Mouse (Mus musculus) limb, embryonic 13.5 days (tissue): ENCODE measurements at regions not wholly inside any gene's neighbourhood (a gene's known extent, or its start where the extent isn't known, plus 50 kb on each side); places are given as distances from the start of the nearest gene placed in this dataset.

Experiments used
- ATAC-seq: fragments of 200-750 bp; cut with Nextera tagmentation; 2 replicates; pipeline ENCODE4 v1.8.0; 2017; ENCODE audit warnings: low read depth, moderate number of reproducible peaks, moderate TSS enrichment; ENCODE audit not compliant: low FRiP score
- H3K27ac ChIP-seq: fragments of 300-500 bp; sonication (generic); 2 replicates; pipeline ENCODE4 v1.5.1; 2015; ENCODE audit warnings: inconsistent platforms, mild to moderate bottlenecking, moderate library complexity
- H3K27me3 ChIP-seq: fragments of 300-500 bp; sonication (generic); 2 replicates; pipeline ENCODE4 v1.6.1; 2015; ENCODE audit warnings: mild to moderate bottlenecking, inconsistent platforms
- H3K36me3 ChIP-seq: fragments of 300-500 bp; sonication (generic); 2 replicates; pipeline ENCODE4 v1.6.1; 2015; ENCODE audit warnings: inconsistent platforms, mild to moderate bottlenecking, moderate library complexity
- H3K4me1 ChIP-seq: fragments of 300-500 bp; sonication (generic); 2 replicates; pipeline ENCODE4 v1.6.1; 2015; ENCODE audit warnings: inconsistent platforms
- H3K4me2 ChIP-seq: fragments of 300-500 bp; sonication (generic); replicated peaks from 2 replicates; pipeline ENCODE4 v1.6.1; 2015; ENCODE audit warnings: inconsistent platforms, mild to moderate bottlenecking, moderate library complexity
- H3K4me3 ChIP-seq: fragments of 300-500 bp; sonication (generic); 2 replicates; pipeline ENCODE4 v1.5.1; 2015; ENCODE audit warnings: moderate library complexity, mild to moderate bottlenecking, inconsistent platforms
- H3K9ac ChIP-seq: fragments of 300-500 bp; sonication (generic); 2 replicates; pipeline ENCODE4 v1.6.1; 2015; ENCODE audit warnings: mild to moderate bottlenecking, inconsistent platforms
- H3K9me3 ChIP-seq: fragments of 300-500 bp; sonication (generic); 2 replicates; pipeline ENCODE4 v1.6.1; 2016; ENCODE audit warnings: inconsistent platforms
- WGBS: fragments of 180-500 bp; shearing (Covaris S2); methylation state at CpG from one replicate; pipeline ENCODE4 v1.1.7; 2015; 5-methylcytosine and 5-hydroxymethylcytosine counted together

- no peaks in the 10 kb centered on the region for H3K36me3 ChIP-seq
- H3K27me3 ChIP-seq: no peaks in the 10 kb centered on the region
- H3K9me3 ChIP-seq: no peaks in the 10 kb centered on the region
- 0 out of 2 replicates have a peak, but pooled peaks cover 17% of the 10 kb centered on the region for H3K4me1 ChIP-seq
- H3K27ac ChIP-seq: no peak overlapping the region
- no peak overlapping the region for H3K4me3 ChIP-seq
- 81% methylated on average over 16 of the region's 16 CpGs for WGBS
- no peak overlapping the region for H3K9ac ChIP-seq
- no peak for ATAC-seq
- H3K4me2 ChIP-seq: no peak overlapping the region
Observed at GRCm38 (mm10) chr13:97384091-97384777, 143.3 kb downstream of the Enc1 start.

DNA sequence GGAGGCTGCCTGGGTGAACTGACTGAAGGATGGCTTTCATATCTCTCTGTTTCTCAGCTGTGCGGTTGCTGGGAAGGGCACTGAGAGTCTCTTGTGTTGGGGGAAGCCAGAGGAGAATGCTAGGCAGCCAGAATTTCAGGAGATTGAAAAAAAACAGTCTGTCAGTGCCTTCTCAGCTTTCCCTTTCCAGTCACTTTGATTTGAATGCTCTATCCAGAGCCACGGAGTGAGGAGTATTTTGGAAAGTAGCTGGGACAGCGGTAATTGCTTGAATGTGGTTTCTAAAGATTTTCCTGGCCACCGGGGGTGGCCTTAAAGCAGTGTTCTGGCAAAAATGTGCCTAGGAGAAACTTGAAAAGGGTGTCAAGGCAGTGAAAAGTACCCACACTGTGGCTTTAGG, 142.4 kb downstream of the Enc1 start:
- WGBS: 53% methylated on average over 4 of the region's 4 CpGs
- H3K27me3 ChIP-seq: no peaks in the 10 kb centered on the region
- H3K9me3 ChIP-seq: no peaks in the 10 kb centered on the region
- 0 out of 2 replicates have a peak, but pooled peaks cover 12% of the 10 kb centered on the region for H3K4me1 ChIP-seq
- no peak overlapping the region for H3K4me2 ChIP-seq
- H3K27ac ChIP-seq: no peak overlapping the region
- H3K36me3 ChIP-seq: no peaks in the 10 kb centered on the region
- no peak overlapping the region for H3K4me3 ChIP-seq
- ATAC-seq: no peak
- H3K9ac ChIP-seq: no peak overlapping the region; the same call in 1 of the 2 replicates

DNA sequence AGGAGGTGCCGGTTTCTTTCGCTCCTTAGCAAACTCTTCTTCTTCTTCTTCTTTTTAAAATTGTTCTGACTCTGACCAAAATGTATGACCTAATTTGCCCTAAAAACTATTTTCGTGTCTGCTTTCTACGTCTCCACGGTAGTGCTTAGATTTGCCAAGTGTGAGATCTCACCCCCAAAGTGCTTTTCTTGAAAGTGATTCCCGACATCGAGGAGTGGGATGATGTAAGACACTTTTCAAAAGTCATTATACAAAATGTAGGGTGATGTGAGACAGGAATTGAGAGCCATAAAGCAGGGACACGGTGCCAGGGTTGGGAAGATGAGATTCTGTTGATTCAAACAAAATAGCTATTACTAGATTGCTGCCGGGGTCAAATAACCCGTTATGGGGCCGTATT, 139.5 kb downstream of the Enc1 start:
- no peaks in the 10 kb centered on the region for H3K9me3 ChIP-seq
- 66% methylated on average over 11 of the region's 11 CpGs for WGBS
- no peak overlapping the region for H3K27ac ChIP-seq
- no peak for ATAC-seq
- 0 out of 2 replicates have a peak, but pooled peaks cover 6% of the 10 kb centered on the region for H3K4me1 ChIP-seq
- no peak overlapping the region for H3K4me3 ChIP-seq
- H3K9ac ChIP-seq: no peak overlapping the region
- H3K36me3 ChIP-seq: no peaks in the 10 kb centered on the region
- no peak overlapping the region for H3K4me2 ChIP-seq
- no peaks in the 10 kb centered on the region for H3K27me3 ChIP-seq

GRCm38 (mm10) chr13:97376232-97376523, 135.3 kb downstream of the Enc1 start:
- Histone ChIP-seq H3K27me3 (no peaks in the 10 kb centered on the region), H3K4me1 (no peaks in the 10 kb centered on the region), H3K9me3 (no peaks in the 10 kb centered on the region), H3K4me2 (no peak overlapping the region), H3K9ac (no peak overlapping the region), H3K27ac (no peak overlapping the region), H3K4me3 (no peak overlapping the region), H3K36me3 (no peaks in the 10 kb centered on the region)
- ATAC-seq: no peak
- WGBS: 80% methylated on average over 6 of the region's 6 CpGs

DNA sequence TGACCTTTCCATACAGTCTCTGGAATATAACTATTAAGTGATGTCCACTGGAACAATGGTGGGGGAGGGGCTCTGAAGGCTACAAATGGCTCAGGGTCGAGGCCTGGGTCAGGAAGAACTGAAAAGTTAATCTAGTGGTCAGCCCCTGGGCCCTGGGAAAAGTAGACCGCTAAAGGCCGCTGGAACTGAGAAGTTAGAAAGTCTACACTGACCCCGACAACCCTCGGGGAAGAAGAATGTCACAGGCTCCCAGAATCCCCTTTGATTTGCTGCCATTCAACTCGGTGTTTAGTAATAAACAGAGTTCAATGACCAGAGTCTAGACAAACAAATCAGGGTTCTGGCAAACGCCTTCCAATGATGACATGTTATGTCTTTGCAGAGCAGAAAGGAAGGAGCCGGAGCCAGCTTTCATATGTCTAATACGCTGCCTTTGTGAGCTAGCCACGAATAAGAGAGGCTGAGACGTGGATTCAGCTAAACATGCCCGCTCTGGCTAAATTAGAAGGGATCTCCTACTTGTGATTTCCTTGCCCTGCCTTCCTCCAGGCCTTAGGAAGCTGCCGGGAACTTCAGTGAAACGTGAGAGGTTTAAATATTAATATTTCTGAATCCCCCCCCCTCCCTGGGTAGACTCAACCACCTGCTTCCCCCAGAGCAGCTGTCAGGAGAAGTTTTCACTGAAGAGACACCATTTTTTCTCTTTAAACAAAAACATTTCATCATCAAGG, 134.8 kb downstream of the Enc1 start:
- Histone ChIP-seq H3K27ac (no peak overlapping the region), H3K36me3 (no peaks in the 10 kb centered on the region), H3K9me3 (no peaks in the 10 kb centered on the region), H3K27me3 (no peaks in the 10 kb centered on the region), H3K4me3 (no peak overlapping the region), H3K9ac (no peak overlapping the region), H3K4me1 (no peaks in the 10 kb centered on the region), H3K4me2 (no peak overlapping the region)
- ATAC-seq: no peak
- WGBS: 50% methylated on average over 14 of the region's 14 CpGs

DNA sequence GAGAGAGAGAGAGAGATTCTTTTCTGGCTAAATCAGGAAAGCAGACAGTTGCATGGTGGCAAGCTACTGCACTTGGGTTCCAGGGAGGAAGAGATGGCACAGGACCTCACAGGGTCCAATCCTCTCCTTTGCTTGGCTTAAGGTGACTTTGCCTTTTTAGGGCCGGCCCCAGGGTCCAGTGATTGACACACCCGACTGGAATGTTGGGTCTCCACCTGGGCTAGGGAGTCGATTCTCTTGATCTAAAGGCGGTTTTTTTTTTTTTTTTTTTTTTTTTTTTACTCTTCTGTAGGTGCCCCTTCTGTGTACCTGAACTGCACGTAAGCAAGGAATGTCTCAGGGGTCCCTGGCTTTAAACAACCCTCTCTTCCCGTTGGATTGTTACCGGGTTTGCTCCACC, 131.4 kb downstream of the Enc1 start:
- Histone ChIP-seq H3K9ac (no peak overlapping the region), H3K27ac (no peak overlapping the region)

DNA sequence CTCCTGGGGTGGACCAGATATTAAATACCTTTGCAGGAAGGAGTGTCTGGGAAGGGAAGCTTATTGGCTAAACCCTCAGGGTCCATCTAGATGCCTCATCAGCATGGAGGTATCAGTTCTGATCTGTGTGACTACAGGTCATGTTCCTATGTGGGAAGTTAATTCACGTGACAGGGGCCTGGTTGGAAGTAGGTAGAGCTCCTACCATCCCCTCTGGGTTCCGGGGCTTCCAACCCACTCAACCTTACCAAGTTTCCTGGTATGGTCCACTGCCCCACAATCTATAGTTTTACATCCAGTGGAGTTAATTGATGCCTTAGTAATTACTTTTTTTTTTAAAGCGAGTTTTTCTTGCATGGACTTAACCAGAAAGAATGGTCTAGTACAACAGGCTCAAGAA, 130.3 kb downstream of the Enc1 start:
- H3K27me3 ChIP-seq: no peaks in the 10 kb centered on the region; the same call in 1 of the 2 replicates
- no peak for ATAC-seq
- no peaks in the 10 kb centered on the region for H3K36me3 ChIP-seq
- H3K4me3 ChIP-seq: no peak overlapping the region
- 92% methylated on average over 3 of the region's 3 CpGs for WGBS
- no peak overlapping the region for H3K27ac ChIP-seq
- no peak overlapping the region for H3K9ac ChIP-seq
- no peak overlapping the region for H3K4me2 ChIP-seq
- 0 out of 2 replicates have a peak, but pooled peaks cover 1% of the 10 kb centered on the region for H3K4me1 ChIP-seq
- no peaks in the 10 kb centered on the region for H3K9me3 ChIP-seq

More for the DNA sequence above, 131.4 kb downstream of the Enc1 start:
- no peak overlapping the region for H3K4me3 ChIP-seq
- ATAC-seq: no peak
- no peak overlapping the region for H3K4me2 ChIP-seq
- 49% methylated on average over 7 of the region's 7 CpGs for WGBS
- no peaks in the 10 kb centered on the region for H3K4me1 ChIP-seq
- no peaks in the 10 kb centered on the region for H3K9me3 ChIP-seq
- no peaks in the 10 kb centered on the region for H3K36me3 ChIP-seq
- H3K27me3 ChIP-seq: no peaks in the 10 kb centered on the region; the same call in 1 of the 2 replicates

DNA sequence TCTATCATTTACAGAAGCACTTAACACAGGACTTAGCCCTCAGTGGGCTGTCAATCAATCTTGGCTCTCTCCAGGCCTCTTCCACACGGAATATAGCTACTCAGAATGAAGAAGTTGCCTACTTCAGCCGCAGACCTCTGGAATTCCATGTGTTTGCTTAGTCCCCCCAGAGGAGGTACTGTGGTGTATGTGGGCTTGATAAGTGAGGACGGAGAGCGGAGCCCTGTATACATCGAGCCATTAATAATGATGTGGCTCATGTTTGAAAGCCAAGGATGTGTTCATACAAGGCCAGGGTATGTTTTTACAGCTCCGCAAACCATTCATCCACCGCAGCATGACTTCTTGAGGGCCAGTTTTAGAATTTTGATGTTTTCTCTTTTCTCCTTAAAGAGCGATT, 125.8 kb downstream of the Enc1 start:
- WGBS: 73% methylated on average over 8 of the region's 8 CpGs
- peaks cover 32% of the 10 kb centered on the region for H3K4me1 ChIP-seq
- H3K27ac ChIP-seq: no peak overlapping the region
- no peak overlapping the region for H3K9ac ChIP-seq
- H3K4me3 ChIP-seq: no peak overlapping the region
- peaks cover 3% of the 10 kb centered on the region; the same call in 1 of the 2 replicates for H3K27me3 ChIP-seq
- no peak for ATAC-seq
- no peaks in the 10 kb centered on the region for H3K36me3 ChIP-seq
- no peak overlapping the region for H3K4me2 ChIP-seq
- no peaks in the 10 kb centered on the region for H3K9me3 ChIP-seq

DNA sequence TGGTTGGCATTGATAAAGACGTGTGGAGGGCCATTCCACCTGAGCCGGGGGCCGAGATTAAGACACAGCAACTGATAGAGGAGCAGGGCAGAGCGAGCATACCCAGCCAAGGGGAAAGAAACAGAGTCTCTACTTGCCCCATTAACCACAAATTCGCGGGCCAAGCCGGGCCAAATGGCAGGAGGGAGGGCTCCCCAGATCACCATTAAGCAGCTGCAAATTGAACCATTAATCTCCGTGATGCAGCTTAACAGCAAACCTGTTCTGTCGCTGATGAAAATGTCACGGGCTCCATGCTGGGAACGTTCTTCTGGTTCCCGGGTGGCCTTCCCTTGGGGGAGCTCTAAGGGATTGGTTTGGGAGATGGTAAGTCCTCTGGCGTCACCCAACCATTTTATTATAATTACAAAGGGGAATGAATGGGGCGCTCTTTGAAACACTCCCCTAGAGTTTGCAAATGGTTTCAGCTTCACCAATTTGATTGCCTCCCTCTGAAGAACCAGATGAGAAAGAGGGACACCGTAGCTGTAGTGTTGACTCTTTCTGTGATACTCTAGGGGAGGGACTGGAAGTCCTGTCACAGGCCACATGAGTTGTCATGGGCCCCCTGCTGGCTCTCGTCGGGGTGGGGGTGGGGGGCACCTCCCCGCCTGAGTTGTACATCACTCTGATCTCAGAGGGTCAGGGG, 124.8 kb downstream of the Enc1 start:
- WGBS: 28% methylated on average over 18 of the region's 18 CpGs
- no peak for ATAC-seq

DNA sequence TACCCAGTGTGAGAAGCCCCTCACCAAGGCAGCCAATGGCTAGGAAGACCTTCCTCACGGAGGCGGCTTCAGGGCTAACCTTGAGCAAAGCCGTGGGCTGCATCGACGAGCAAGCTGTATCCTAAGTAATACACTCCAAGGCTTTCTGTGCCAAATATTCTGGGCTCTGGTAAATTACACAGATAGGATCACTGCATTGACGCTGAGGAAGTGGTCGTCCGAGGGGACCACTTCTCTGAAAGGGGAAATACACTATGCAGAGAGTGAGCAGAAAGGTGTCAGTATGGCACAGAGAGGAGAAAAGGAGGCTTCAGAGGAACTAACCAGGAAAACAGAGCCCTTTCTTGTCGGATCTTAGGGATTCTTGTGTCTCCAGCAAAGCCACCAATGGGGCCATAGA, 124.1 kb downstream of the Enc1 start:
- Histone ChIP-seq H3K27me3 (peaks cover 3% of the 10 kb centered on the region; the same call in 1 of the 2 replicates), H3K4me1 (peaks cover 32% of the 10 kb centered on the region), H3K9me3 (no peaks in the 10 kb centered on the region), H3K9ac (no peak overlapping the region), H3K36me3 (no peaks in the 10 kb centered on the region), H3K27ac (no peak overlapping the region), H3K4me3 (no peak overlapping the region), H3K4me2 (no peak overlapping the region)
- no peak for ATAC-seq
- WGBS: 74% methylated on average over 9 of the region's 9 CpGs

More for the DNA sequence above, 124.8 kb downstream of the Enc1 start:
- H3K4me3 ChIP-seq: no peak overlapping the region
- no peaks in the 10 kb centered on the region for H3K9me3 ChIP-seq
- peaks cover 32% of the 10 kb centered on the region for H3K4me1 ChIP-seq
- no peak overlapping the region for H3K9ac ChIP-seq
- no peak overlapping the region for H3K4me2 ChIP-seq
- H3K36me3 ChIP-seq: no peaks in the 10 kb centered on the region
- peaks cover 3% of the 10 kb centered on the region; the same call in 1 of the 2 replicates for H3K27me3 ChIP-seq
- H3K27ac ChIP-seq: no peak overlapping the region

DNA sequence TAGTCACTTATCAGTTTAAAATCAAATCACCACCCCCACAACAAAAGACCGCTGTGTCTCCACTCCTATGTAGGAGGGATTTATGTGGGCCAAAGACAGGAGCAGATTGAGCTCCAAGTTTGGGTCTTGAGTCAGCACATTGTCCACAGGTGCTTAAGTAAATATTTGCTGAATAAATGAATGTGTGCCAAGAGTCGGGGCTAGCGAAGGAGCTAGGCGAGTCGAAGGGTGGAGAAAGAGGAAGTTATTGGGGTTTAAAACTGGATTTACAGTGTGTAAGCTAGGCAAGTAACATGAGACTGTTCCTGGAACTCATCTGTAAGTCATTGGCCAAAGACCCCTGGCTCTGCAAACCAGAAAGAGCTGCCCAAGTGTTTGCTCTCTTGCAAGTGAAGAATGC, 122.9 kb downstream of the Enc1 start:
- ATAC-seq: peak; percentile 76; the same call in 1 of the 2 replicates

DNA sequence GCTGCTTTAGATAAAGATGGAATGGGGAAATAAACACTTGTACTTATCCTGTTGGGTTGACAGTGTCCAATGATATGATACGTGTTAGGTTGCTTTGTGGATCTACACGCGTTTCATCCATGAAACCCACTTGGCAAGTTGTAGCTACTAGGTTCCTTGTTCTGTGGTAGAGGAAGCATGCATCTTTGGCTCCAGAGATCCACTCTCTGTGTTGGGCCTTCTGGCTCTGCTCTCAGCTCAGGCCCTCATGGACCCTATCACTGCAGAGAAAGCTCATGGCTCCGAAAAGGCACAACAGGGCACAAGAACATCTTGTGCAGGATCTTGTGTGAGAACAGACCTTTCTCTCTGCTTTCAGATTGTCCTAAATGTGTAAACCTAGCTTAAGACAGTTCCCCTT, 122.3 kb downstream of the Enc1 start:
- Histone ChIP-seq H3K36me3 (no peaks in the 10 kb centered on the region), H3K9me3 (no peaks in the 10 kb centered on the region), H3K4me3 (no peak overlapping the region), H3K27me3 (peaks cover 5% of the 10 kb centered on the region; the same call in 1 of the 2 replicates), H3K27ac (no peak overlapping the region), H3K4me2 (no peak overlapping the region), H3K4me1 (peaks cover 32% of the 10 kb centered on the region), H3K9ac (no peak overlapping the region)
- ATAC-seq: no peak
- WGBS: 93% methylated on average over 4 of the region's 4 CpGs

More for the DNA sequence above, 122.9 kb downstream of the Enc1 start:
- Histone ChIP-seq H3K9me3 (no peaks in the 10 kb centered on the region), H3K27ac (no peak overlapping the region), H3K4me1 (peaks cover 32% of the 10 kb centered on the region), H3K27me3 (peaks cover 5% of the 10 kb centered on the region; the same call in 1 of the 2 replicates), H3K4me3 (no peak overlapping the region), H3K36me3 (no peaks in the 10 kb centered on the region), H3K4me2 (no peak overlapping the region; the same call in 1 of the 2 replicates), H3K9ac (no peak overlapping the region)
- WGBS: 30% methylated on average over 5 of the region's 5 CpGs
